Mouse (Mus musculus) megakaryocyte, embryonic 14.5 days (primary cell): ENCODE results near the gene Ssbp3.

ENCODE experiments used
- FLI1 ChIP-seq: IDR thresholded peaks from 2 replicates; pipeline ENCODE4 v1.6.1; 2012; ENCODE audit warnings: low read length, inconsistent platforms, mixed read lengths
- GATA1 ChIP-seq: IDR thresholded peaks from 3 replicates; pipeline ENCODE4 v1.6.1; 2012; ENCODE audit warnings: mixed read lengths, low read length, inconsistent platforms, borderline replicate concordance

DNA sequence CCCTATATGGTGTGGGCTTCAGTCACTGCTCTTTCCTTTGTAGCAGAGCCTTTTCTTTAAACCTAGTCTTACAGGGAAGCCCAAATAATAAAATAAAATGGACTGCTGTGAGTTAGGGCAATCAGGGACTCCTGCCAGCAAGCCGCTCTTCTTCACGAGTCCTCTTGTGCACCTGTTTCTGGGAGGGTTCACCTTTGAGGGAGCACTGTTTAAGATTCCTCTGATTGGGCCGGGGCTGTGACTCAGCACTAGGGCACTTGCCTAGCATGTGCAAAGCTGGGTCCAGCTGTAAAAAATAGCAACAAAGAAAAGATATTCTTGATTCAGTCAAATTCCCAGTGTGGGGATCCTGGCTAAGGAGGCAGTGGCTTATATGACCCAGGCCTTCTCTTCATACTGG is 34.4 kb downstream of the Ssbp3 start:
- TF ChIP-seq GATA1 (no peak), FLI1 (no peak)
